Mouse (Mus musculus): Measurements from ENCODE around the gene Pphln1. TPM values are rescaled to one million over a fixed set of nuclear protein-coding genes. Genes with fewer than 3 reads are reported as not detected.
A peak's percentile ranks its signal among the peaks of the same experiment; 100 is the strongest.

The Pphln1 gene
- total RNA-seq, 2 experiments from 2014 or later = 42.8 to 44.0 TPM

DNA sequence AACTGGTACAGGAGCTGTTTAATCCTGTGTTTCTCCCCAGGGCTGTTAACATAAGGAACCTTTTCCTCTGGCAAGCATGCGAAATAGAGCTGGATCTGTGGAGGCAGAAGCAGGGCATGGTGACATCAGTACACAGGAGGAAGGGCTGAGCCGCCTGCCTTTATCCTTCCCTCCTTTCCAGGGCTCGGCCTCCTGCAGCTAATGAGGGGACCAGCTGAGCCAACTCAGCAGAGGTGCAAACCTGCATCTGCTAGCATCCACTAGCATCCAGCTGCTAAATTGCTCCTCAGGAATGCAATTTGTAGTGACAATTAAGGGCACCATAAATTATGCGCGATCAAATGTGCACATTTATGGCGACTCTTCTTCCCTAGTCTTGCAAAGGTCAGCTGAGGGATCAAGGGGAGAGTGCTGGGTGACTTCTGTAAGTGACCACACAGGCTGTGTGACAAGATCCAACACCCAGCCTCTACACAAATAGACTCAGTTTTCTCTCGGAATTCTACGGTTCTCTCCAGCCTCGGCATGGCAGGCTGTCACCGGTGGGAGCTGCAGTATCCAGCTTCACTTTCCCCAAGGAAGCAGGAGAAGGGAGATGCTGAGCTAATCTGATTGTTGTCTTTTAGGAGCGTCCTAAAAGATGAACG lies 112.7 kb downstream of the Pphln1 start:
- DNase-seq = no peak

DNA sequence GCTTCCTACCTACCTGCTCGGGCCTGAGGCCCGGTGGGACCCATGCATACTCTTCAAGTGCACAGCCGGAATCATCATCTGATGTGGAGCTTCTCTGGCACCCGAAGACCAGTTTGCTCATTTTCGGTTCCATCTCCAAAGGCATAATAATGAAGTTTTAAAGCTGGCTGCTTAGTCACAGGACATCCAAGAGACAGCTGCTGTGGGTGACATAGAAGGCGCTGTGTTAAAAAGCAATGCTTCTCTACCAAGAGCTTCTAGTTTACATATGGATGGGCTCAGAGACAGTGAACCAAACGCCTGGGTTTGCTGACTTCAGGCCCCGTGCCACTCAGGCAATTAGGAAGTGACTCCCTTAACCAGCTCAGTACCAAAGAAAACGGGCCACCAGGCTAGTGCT lies 114.3 kb downstream of the Pphln1 start:
- no peak for DNase-seq

DNA sequence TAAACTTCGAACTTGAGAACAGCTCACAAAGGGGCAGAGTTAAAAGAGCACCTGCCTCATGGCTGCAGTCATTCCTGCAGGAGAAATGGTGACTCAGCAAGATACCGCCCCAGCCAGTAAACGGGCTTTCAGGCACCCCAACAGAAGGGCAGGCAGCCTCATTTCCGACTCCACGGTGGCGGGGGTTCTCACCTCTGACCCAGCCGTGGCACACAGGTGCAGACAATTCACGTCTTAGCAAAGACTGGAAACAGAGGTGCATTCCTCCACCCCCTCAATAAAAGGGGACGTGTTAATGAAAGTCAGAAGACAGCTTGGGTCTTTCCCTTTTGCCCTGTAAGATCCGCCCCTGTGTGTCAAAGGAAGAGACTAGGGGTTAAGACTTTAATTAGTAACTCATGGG lies 115.8 kb downstream of the Pphln1 start:
- DNase-seq = no peak

DNA sequence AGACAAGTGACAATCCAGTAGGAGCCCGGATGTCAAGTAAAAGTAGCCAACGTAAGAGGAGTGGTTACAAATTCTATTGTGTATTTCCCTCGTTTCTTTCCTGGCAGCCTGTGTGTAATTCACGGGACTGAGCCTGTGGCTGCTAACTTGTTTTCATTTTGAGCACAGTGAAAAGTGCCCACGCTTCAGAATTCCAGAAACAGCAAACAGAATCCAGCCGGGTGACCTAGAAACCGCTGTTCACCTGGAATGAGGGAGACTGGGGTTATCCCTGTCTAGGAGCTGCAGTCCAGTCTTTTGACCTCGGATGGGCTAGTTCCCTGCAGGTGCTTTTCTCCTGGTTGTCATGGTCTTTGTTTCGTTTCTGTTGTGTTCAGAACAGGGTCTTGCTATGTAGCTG lies 117.2 kb downstream of the Pphln1 start:
- DNase-seq = no peak

DNA sequence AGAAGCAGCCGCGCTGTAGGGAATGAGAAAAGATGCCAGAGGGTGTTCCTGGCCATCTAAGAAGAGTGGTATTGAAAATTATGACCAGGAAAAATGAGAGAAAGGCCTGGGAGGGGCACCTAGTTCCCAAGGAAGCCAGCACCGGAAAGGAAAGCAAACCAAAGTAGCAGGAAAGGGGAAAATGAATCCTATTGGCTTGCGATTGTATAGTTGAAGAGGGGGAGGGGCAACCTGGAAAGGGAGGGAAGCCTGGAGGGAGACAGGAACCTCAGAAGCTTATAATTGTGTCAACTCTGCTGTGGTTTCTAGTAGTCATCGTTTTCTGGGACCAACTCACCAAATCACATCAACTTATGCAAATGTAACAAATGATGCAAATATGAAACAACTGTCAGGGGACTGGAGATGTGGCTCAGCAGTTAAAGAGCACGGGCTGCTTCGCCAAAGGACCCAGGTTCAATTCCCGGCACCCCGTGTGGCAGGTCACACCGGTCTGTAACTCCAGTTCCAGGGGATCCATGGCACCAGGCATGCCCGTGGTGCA lies 118.9 kb downstream of the Pphln1 start:
- DNase-seq = no peak

DNA sequence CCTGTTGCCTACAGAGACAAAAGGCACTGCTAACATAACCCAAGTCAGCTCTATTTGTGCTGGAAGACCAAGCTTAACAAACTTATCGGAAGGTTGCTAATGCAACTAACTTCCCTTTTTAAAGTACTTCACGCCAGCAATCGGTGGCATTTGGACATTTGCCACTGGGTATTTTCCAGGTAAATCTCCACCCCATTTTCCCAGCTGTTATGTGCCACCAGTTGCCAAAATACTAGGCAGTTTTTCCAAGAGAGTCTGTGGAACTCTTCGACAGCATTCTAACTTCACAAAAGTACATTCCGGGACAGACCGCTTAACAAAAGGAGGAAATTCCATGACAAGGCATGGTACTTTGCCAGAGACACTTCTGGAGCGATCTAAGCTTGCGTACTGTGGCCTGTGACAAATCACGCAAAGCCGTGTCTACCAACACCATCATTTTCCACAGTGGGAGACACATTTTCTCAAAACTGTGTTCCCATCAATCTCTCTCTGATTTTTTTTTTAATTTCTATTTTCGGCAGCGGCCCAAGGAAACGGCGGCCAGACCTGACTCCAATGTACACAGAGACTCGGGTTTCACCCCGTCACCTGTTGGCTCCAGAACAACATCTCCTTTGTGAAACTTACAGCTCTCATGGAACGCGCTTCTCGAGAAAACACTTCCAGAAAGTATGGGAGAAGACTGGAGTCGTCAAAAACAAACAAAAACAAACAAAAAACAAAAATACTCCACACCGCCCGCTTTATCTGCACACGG lies 120.2 kb downstream of the Pphln1 start:
- DNase-seq = no peak

DNA sequence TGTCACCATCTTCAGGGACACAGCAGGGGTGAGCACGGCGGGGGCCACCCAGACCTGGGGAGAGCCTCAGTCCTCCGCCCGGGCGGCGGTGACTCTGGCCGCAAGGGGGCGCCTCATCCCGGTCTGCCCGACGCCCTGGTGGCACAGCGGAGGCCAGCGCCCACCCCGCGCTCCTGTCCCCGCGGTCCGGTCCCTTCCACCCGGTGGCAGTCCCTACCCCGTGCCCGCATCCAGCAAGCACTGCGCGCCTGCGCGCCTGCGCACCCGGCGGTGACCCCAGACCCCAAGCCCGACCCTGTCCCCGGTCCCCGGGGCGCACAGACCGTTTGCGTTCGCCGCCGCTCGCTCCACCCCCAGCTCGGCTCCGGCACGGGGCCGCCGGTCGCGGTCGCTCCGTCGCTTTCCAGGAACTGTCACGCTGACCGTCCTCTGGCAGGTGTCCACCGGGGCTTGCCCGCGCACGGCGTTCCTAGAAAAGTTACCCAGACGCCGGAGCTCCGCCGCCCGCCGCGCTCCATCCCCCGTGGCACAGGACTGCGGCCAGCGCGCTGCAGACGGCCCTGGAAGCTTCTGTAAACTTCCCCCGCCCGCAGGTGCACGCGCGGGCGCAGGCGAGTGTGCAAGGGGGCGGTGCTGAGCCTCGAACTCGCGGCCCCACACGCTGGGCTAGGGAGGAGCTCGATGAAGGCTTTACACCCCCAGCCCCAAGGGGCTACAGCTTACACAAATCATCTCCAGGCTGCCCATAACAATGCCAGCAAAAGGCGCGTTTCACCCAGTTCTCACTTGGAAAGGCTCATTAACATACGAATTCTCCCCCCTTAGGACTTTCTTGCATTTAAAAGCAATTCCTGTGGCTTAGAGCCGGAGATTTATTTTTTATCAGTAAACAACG lies 121.0 kb downstream of the Pphln1 start:
- peak; percentile 73 to 76 for DNase-seq

DNA sequence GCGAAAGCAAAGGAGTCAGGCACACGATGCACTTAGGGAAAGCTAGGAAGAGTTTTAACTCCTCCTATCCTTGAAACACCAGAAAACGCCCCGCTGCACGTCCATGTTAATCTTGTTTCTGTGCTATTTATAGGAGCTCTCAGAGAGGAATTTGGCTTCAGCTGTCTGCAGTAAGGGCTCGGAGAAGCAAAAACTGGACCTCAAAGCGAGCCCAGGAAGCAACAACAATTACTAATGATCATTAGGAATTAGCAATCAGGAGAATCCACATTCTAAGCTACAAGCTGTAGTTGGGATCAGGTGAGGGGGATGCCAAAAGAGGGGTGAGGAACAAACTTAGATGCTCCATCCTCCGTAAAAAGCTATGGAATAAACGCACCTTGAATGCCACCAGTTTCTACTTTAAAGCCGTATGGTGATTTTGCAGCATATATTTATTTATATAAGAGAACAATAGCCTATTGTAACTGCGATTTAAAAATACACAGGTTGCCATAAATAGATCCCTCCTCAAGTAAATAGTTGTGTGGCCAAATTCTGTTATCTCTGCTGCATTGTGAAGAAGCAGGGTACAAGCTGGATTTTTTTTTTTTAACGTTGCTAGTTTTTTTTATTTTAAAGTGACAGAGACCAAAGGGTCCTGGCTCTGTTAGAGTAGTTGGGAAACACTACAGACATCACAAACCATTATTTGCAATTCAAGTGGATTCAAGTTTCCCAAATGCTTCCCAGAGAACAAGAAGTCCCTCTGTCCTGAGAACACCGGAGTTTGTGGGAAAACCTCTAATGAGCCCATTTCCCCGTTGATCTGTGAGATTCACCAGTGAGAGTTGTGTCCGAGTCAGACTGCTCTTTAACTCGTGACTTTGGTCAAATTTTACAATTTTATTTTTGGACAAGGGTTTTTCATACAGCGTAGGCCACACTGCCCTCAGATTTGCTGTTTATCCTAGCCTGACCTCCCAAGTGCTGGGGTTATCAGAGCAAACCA lies 122.0 kb downstream of the Pphln1 start:
- DNase-seq = no peak

DNA sequence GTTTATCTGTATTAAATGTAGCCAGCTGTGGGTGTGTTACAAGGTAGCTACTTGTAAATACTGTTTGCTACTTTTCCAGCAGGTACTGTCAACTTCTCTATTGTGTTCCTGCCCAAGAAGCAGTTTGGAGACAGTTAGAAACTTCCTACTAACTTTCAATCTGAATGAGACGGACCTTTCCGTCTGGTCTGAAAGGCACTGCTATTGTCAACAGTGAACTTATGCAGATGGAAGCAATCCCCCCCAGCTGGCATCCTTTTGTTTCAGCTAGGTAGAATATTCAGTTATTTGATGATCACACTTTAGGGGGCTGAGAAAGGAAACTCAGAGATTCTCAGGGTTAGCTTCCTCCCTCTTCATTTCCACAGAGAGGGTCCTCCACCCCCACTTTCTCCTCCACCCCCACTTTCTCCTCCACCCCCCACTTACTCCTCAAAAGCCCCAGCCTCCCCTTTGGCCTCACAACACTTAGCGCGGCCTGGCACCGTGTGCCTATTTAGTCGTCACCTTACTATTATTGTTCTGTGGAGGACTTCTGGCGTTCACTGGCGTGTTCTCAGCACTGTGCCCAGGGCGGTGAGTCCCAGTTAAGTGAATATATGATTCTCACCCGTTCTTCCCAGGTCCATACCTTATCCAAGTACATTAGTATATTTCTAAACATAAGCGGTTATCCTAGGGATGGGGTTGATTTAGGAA lies 123.1 kb downstream of the Pphln1 start:
- DNase-seq = no peak

DNA sequence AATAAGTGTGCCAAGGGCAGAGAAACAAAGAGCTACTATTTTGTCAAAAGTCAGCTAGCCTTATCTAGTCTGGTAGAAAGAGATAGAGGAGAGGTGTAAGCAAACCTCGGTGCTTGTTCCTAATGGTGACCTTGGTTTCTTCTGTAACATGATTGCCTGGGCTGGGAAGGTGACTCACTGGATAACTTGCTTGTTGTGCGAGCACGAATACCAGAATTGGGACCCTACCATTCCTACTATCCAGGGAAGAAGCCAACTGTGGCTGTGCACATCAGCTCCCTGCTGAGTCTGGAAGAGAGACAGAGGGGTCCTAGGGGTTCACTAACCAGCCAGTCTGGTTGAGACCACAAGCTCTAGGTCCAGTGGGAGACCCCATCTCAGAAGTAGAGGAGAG lies 123.6 kb downstream of the Pphln1 start:
- DNase-seq = no peak

DNA sequence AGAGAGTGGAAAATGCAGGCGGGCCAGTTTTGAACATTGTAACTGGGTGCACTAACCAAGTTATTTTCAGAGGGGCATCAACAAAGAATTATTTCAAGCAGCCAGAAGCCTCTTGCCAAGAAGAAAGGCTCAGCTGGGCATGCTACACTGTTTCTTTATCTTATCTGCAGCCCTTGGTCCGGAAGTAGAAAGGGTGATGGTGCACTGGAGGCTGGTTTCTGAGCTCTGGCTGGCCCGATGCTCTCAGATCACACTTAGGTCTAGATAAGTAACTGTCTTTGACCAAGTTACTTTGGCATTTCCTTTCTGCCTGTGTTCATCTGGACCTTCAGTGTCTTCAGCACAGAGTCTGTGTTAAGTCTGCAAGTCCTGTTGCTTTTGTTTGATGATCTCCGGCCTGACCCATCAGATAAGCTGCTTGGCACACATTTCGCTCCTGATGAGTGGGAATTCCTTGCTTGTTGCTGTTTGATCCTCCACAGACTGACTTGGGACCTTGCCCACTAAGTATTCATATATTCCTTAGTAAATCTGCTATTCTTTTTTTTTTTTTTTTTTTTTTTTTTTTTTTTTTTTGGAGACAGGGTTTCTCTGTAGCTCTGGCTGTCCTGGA lies 127.3 kb downstream of the Pphln1 start:
- no peak for DNase-seq

DNA sequence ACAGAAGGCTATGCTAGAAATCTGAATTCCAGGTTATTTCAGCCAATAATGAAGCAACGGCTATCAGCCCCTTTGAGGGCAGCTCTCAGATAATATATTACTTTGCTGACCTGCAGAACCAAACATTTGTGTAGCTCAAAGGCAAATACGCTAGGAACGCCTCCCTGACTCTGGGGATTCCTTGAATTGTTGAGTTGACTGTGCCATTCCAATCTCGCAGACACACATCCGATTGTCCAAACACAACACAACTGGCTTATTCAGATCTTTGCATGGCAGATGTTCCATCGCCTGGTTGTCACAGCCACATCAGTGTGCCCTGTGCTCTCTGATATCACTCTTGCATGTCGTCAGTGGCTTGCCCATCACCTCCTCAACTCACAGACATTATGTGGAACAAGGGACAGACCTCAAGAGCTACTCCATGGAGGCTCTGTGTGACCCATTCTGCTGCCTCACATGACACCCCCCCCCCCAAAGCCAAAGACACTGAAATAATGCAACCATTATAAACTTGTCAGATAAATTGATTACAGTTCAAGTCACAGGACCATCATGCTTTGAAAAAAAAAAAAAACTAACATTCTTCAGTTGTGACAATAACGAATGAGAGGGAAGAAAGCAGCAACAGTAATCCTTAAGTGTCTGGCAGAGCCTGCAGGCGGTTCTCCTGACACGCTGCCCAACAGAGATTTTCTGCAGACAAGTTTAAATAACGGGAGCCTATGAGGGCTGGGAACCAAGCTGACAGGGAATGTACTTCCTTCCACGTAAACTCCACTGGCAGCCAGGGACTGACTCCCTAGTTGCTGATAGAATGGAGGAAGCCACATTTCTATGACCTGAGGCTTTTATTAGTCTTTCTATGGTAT lies 131.9 kb downstream of the Pphln1 start:
- no peak for DNase-seq

DNA sequence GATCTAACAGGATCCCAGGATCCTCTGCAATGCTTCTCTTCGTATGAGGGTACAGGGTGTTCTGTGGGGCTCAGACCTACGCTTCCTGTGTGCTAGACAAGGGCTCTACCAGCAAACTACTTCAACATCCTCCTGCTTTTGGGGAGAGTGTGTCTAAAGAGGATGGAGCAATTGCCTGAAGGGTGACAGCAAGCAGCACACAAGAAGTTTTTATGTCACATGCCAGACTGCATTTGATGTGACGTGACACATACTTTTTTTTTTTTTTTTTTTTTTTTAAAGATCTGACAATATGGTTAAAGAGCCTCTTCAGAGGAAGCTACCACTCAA lies 132.5 kb downstream of the Pphln1 start:
- DNase-seq = no peak

DNA sequence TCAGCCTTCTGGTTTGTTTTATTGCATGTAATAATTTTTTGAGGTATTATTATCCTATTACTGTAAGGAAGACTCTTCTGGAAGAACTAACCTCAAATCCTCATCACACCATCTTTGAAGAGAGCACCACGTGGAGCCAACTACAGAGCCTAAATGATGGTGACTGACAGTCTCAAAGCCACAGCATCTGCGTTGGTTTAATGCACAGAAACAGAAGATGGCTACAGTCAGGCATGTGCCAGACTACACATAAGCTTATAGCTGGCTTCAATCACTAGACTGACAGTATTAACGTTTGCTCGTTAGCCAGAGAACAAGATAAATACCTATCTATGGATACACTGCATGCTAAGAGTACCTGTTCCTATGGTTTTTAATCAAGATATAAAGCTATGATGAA lies 138.0 kb downstream of the Pphln1 start:
- DNase-seq = no peak

DNA sequence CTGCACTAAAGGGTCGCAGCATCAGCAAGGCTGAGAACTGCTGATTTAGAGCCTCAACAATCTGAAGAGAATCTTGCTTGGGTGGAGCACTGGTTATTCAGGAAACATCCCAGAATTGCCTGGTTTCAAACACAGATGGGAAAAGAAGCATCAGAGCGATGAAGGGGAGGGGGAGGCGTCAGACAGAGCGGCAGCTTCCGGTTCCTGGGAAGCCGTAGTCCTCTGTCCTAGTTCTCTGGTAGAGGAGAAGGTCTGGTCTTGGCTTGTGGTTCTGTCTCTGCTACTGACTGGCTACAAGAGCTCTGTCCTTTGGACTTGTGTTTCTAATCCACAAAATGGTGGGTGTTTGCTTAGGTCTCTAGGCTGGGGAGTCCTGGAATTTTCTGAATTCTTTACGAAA lies 139.6 kb downstream of the Pphln1 start:
- no peak for DNase-seq

DNA sequence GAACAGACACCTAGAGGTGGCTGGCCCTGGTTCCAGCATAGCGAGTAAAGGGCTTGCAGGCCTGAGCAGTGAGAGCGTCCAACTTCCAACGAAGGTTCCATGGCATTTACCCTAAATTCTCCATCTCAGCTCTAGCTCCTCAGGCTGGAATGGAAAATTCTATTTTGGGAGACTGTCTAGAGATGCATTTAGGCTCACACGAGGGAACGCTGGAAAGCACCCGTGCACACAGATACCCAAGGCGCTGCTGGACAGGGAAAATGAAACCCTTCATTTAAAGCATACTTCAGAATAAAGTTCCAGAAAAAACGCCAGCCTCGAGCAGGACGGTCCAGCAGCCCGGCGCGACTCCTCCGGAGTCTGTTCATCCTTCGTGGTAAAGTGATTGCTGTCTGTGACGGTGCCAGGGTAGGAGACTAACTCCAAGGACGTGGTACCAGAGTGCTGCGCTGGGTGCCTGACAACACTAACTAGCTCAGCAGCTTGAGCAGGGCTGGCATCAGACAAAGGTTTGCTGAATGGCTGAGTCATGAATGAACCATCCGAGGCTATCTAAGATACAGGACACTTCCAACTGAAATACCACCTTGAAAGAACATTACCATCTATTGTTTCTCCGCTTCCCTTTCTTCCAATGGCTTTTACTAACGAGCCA lies 140.5 kb downstream of the Pphln1 start:
- DNase-seq = no peak

DNA sequence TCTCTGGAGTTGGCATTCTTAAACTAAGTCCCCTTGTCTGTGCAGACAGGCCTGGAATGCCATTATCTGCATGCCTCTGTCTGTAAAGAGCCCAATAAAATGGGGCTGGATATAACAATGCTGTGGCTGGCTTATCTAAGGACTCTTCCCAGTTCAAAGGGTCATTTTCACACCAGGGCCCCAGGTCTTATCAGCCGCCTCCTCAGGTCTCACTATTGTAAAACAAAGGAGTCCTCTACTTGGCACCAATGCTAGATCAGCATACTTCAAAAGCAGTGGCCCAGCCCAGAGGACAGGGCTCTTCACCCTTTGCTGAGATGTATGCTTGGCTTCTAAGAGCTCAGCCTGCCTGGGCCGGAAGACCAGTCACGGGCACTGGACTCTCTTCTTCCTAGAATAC lies 141.3 kb downstream of the Pphln1 start:
- DNase-seq = no peak

Measured in layer of hippocampus, postnatal 36 days (tissue).